Mouse (Mus musculus): Measurements from ENCODE around the gene Zfp12. TPM values are rescaled to one million over a fixed set of nuclear protein-coding genes. Genes with fewer than 3 reads are reported as not detected.

Zfp12 gene
- polyA plus RNA-seq, 1 experiment from 2014 or later, result 25.9 TPM

- no peaks in the 10 kb centered on the region for H3K36me3 ChIP-seq (ENCODE audit: control insufficient read depth, insufficient read depth, low read length)
- no peaks in the 10 kb centered on the region for H3K9me3 ChIP-seq (ENCODE audit: control insufficient read depth, low read length)
- ATAC-seq (ENCODE audit: low FRiP score) (no peak), DNase-seq (ENCODE audit: low spot score, missing footprints) (no peak)
- H3K4me3 ChIP-seq (ENCODE audit: low read depth, low read length), result no peak overlapping the region
- no peak overlapping the region for H3K4me2 ChIP-seq
- no peaks in the 10 kb centered on the region for H3K4me1 ChIP-seq (ENCODE audit: control insufficient read depth, insufficient read depth, low read length)
- 89% methylated on average over 1 of the region's 1 CpGs for WGBS
- no peak overlapping the region for H3K9ac ChIP-seq (ENCODE audit: low read length)
- H3K27me3 ChIP-seq (ENCODE audit: control insufficient read depth, insufficient read depth, low read length), result no peaks in the 10 kb centered on the region
- no peak overlapping the region for H3K27ac ChIP-seq (ENCODE audit: low read depth, low read length)
These were observed 12.7 kb upstream of the Zfp12 start for GRCm38 (mm10) chr5:143222287-143222686.

- Histone ChIP-seq H3K36me3 (ENCODE audit: control insufficient read depth, insufficient read depth, low read length) (no peaks in the 10 kb centered on the region), H3K9ac (ENCODE audit: low read length) (no peak within 1 kb of the TSS), H3K4me3 (ENCODE audit: low read depth, low read length) (no peak within 1 kb of the TSS), H3K27me3 (ENCODE audit: control insufficient read depth, insufficient read depth, low read length) (no peaks in the 10 kb centered on the region), H3K4me2 (no peak within 1 kb of the TSS), H3K9me3 (ENCODE audit: control insufficient read depth, low read length) (peaks cover 5% of the 10 kb centered on the region; the same call in 1 of the 2 replicates), H3K27ac (ENCODE audit: low read depth, low read length) (no peak within 1 kb of the TSS), H3K4me1 (ENCODE audit: control insufficient read depth, insufficient read depth, low read length) (no peaks in the 10 kb centered on the region)
- no peak for DNase-seq (ENCODE audit: low spot score, missing footprints)
- WGBS, result 84% methylated on average over 3 of the region's 3 CpGs
- no peak for ATAC-seq (ENCODE audit: low FRiP score)
These were observed 8.2 kb upstream of the Zfp12 start, which contains the start of gene Spdye4a for GRCm38 (mm10) chr5:143226790-143227189. TSS of gene Spdye4a (minus strand) at chr5:143226890.

GRCm38 (mm10) chr5:143236036-143236435 is 1.1 kb downstream of the Zfp12 start:
- H3K9ac ChIP-seq (ENCODE audit: low read length), result peak overlapping the region; percentile 96
- 58% methylated on average over 9 of the region's 9 CpGs for WGBS
- H3K36me3 ChIP-seq (ENCODE audit: control insufficient read depth, insufficient read depth, low read length), result peaks cover 8% of the 10 kb centered on the region
- H3K27me3 ChIP-seq (ENCODE audit: control insufficient read depth, insufficient read depth, low read length), result no peaks in the 10 kb centered on the region
- H3K4me1 ChIP-seq (ENCODE audit: control insufficient read depth, insufficient read depth, low read length), result peaks cover 14% of the 10 kb centered on the region
- no peaks in the 10 kb centered on the region for H3K9me3 ChIP-seq (ENCODE audit: control insufficient read depth, low read length)
- no peak for DNase-seq (ENCODE audit: low spot score, missing footprints)
- no peak for ATAC-seq (ENCODE audit: low FRiP score)
- H3K4me3 ChIP-seq (ENCODE audit: low read depth, low read length), result peak overlapping the region; percentile 87
- peak overlapping the region; percentile 86 for H3K4me2 ChIP-seq
- H3K27ac ChIP-seq (ENCODE audit: low read depth, low read length), result no peak overlapping the region

DNA sequence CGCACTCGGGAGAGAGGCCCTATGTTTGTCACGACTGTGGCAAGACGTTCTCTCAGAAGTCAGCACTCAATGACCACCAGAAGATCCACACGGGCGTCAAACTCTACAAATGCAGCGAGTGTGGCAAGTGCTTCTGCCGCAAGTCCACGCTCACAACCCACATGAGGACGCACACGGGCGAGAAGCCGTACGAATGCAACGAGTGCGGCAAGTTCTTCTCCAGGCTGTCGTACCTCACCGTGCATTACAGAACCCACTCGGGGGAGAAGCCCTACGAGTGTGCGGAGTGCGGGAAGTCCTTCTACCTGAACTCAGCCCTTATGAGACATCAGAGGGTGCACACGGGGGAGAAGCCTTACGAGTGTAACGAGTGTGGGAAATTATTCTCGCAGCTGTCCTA is 10.0 kb downstream of the Zfp12 start:
- ATAC-seq (ENCODE audit: low FRiP score) (no peak), DNase-seq (ENCODE audit: low spot score, missing footprints) (no peak)
- Histone ChIP-seq H3K27me3 (ENCODE audit: control insufficient read depth, insufficient read depth, low read length) (no peaks in the 10 kb centered on the region), H3K27ac (ENCODE audit: low read depth, low read length) (no peak overlapping the region), H3K4me3 (ENCODE audit: low read depth, low read length) (no peak overlapping the region), H3K9ac (ENCODE audit: low read length) (no peak overlapping the region), H3K4me1 (ENCODE audit: control insufficient read depth, insufficient read depth, low read length) (no peaks in the 10 kb centered on the region), H3K4me2 (no peak overlapping the region), H3K36me3 (ENCODE audit: control insufficient read depth, insufficient read depth, low read length) (peaks cover 34% of the 10 kb centered on the region), H3K9me3 (ENCODE audit: control insufficient read depth, low read length) (no peaks in the 10 kb centered on the region)
- 96% methylated on average over 26 of the region's 26 CpGs for WGBS

- Histone ChIP-seq H3K4me1 (ENCODE audit: control insufficient read depth, insufficient read depth, low read length) (peaks cover 14% of the 10 kb centered on the region), H3K27ac (ENCODE audit: low read depth, low read length) (no peak overlapping the region), H3K4me2 (no peak overlapping the region), H3K9me3 (ENCODE audit: control insufficient read depth, low read length) (no peaks in the 10 kb centered on the region), H3K4me3 (ENCODE audit: low read depth, low read length) (no peak overlapping the region), H3K27me3 (ENCODE audit: control insufficient read depth, insufficient read depth, low read length) (peaks cover 56% of the 10 kb centered on the region), H3K36me3 (ENCODE audit: control insufficient read depth, insufficient read depth, low read length) (peaks cover 14% of the 10 kb centered on the region; the same call in 1 of the 2 replicates), H3K9ac (ENCODE audit: low read length) (no peak overlapping the region)
- no peak for ATAC-seq (ENCODE audit: low FRiP score)
- no peak for DNase-seq (ENCODE audit: low spot score, missing footprints)
- WGBS, result 43% methylated on average over 6 of the region's 6 CpGs
These were observed 17.1 kb downstream of the Zfp12 start for GRCm38 (mm10) chr5:143252039-143252438.

- Histone ChIP-seq H3K36me3 (ENCODE audit: control insufficient read depth, insufficient read depth, low read length) (peaks cover 13% of the 10 kb centered on the region; the same call in 1 of the 2 replicates), H3K27ac (ENCODE audit: low read depth, low read length) (no peak overlapping the region), H3K4me3 (ENCODE audit: low read depth, low read length) (no peak overlapping the region), H3K4me2 (no peak overlapping the region), H3K9me3 (ENCODE audit: control insufficient read depth, low read length) (no peaks in the 10 kb centered on the region), H3K9ac (ENCODE audit: low read length) (no peak overlapping the region), H3K27me3 (ENCODE audit: control insufficient read depth, insufficient read depth, low read length) (peaks cover 64% of the 10 kb centered on the region), H3K4me1 (ENCODE audit: control insufficient read depth, insufficient read depth, low read length) (peaks cover 14% of the 10 kb centered on the region)
- ATAC-seq (ENCODE audit: low FRiP score), result no peak
- peak; percentile 94 for DNase-seq (ENCODE audit: low spot score, missing footprints)
- 15% methylated on average over 18 of the region's 18 CpGs for WGBS
These were observed 17.8 kb downstream of the Zfp12 start for GRCm38 (mm10) chr5:143252791-143253185.

DNA sequence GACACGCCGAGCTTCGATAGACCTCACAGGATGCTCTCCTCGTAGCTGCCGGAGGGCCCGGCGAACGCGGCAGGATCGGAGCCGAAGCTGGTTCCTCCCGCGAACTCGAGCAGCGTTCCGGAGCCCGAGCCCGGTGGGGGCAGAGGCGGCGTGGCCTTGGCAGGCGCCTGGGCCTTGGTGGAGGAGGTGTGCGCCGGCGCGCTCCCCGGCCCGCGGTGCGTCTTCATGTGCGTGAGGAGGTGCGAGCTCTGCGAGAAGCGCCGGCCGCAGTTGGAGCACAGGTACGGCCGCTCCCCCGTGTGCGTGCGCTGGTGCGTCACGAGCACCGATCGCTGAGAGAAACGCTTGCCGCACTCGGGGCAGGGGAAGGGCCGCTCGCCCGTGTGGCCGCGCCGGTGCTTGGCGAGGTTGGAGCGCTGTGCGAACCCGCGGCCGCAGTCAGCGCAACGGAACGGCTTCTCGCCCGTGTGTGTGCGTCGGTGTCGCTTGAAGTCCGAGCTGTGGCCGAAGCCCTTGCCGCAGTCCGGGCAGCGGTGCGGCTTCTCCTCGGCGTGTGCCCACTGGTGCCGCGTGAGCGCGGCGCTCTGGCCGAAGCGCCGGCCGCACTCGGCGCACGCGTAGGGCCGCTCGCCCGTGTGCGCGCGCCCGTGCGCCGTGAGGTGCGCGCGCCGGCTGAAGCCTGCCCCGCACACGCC is 18.4 kb downstream of the Zfp12 start:
- WGBS, result 2% methylated on average over 103 of the region's 103 CpGs
- H3K27ac ChIP-seq (ENCODE audit: low read depth, low read length), result no peak overlapping the region
- peaks cover 65% of the 10 kb centered on the region for H3K27me3 ChIP-seq (ENCODE audit: control insufficient read depth, insufficient read depth, low read length)
- DNase-seq (ENCODE audit: low spot score, missing footprints) (peak; percentile 95), ATAC-seq (ENCODE audit: low FRiP score) (peak; percentile 19; the same call in 1 of the 2 replicates)
- H3K4me3 ChIP-seq (ENCODE audit: low read depth, low read length), result peak overlapping the region; percentile 35
- peak overlapping the region; percentile 53 for H3K4me2 ChIP-seq
- peaks cover 13% of the 10 kb centered on the region; the same call in 1 of the 2 replicates for H3K36me3 ChIP-seq (ENCODE audit: control insufficient read depth, insufficient read depth, low read length)
- no peak overlapping the region for H3K9ac ChIP-seq (ENCODE audit: low read length)
- H3K9me3 ChIP-seq (ENCODE audit: control insufficient read depth, low read length), result no peaks in the 10 kb centered on the region
- peaks cover 14% of the 10 kb centered on the region for H3K4me1 ChIP-seq (ENCODE audit: control insufficient read depth, insufficient read depth, low read length)

GRCm38 (mm10) chr5:143253881-143254486 is 19.0 kb downstream of the Zfp12 start:
- Histone ChIP-seq H3K9ac (ENCODE audit: low read length) (peak overlapping the region; percentile 24; the same call in 1 of the 2 replicates), H3K27me3 (ENCODE audit: control insufficient read depth, insufficient read depth, low read length) (peaks cover 65% of the 10 kb centered on the region), H3K4me3 (ENCODE audit: low read depth, low read length) (peak overlapping the region; percentile 35), H3K4me1 (ENCODE audit: control insufficient read depth, insufficient read depth, low read length) (peaks cover 14% of the 10 kb centered on the region), H3K36me3 (ENCODE audit: control insufficient read depth, insufficient read depth, low read length) (peaks cover 10% of the 10 kb centered on the region; the same call in 1 of the 2 replicates), H3K4me2 (peak overlapping the region; percentile 53), H3K27ac (ENCODE audit: low read depth, low read length) (no peak overlapping the region), H3K9me3 (ENCODE audit: control insufficient read depth, low read length) (no peaks in the 10 kb centered on the region)
- peak; percentile 94 for DNase-seq (ENCODE audit: low spot score, missing footprints)
- WGBS, result 3% methylated on average over 78 of the region's 81 CpGs
- ATAC-seq (ENCODE audit: low FRiP score), result 0 out of 2 replicates have a peak, but pooled peaks have one; percentile 8

All from midbrain, embryonic 11.5 days (tissue).